Mouse (Mus musculus) gastrocnemius, postnatal 4 days (tissue): ENCODE measurements around the gene Asap3. TPM values are rescaled to one million over a fixed set of nuclear protein-coding genes. Genes with fewer than 3 reads are reported as not detected.

Experiments
- DNase-seq, 2 experiments: peaks; one replicate each; pipeline ENCODE4 v3.0.0; 2021 to 2022; ENCODE audit warnings: low spot score in 2 of 2, mixed read lengths in 2 of 2
- total RNA-seq, 2 experiments: library from RNA; stranded (reverse); gene quantifications; 2 replicates each; pipeline ENCODE4 v1.2.3; 2021

The Asap3 gene
- total RNA-seq, 2 experiments from 2014 or later, result 12.2 to 13.4 TPM

- DNase-seq, result peak; percentile 53 to 80
These were observed 25.5 kb upstream of the Asap3 start for GRCm38 (mm10) chr4:136180408-136181330.

- DNase-seq, result no peak
These were observed 24.8 kb upstream of the Asap3 start for GRCm38 (mm10) chr4:136181367-136181766.

GRCm38 (mm10) chr4:136185375-136185774 is 20.8 kb upstream of the Asap3 start:
- DNase-seq, result peak in 1 of 2 experiments; percentile 57

DNA sequence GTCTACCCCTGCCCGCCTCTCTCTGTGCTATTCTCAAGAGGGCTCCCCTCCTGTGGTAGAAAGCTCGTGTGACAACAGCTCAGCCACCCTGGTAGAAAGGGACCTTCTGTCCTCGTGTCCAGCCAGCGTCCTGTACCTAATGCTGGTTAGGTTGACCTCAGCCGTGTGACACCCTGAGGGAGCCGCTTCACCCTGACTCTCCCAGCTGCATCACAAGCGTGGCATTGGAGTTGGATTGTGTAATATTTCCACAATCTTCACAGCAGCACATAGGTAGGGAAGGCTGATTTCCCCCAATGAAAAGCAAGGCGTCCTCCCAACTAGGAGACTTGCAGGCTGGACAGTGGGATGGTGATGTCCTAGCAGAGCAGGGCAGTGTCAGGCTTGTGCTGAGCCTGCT is 19.9 kb upstream of the Asap3 start:
- no peak for DNase-seq

GRCm38 (mm10) chr4:136186739-136187472 is 19.3 kb upstream of the Asap3 start:
- no peak for DNase-seq

DNA sequence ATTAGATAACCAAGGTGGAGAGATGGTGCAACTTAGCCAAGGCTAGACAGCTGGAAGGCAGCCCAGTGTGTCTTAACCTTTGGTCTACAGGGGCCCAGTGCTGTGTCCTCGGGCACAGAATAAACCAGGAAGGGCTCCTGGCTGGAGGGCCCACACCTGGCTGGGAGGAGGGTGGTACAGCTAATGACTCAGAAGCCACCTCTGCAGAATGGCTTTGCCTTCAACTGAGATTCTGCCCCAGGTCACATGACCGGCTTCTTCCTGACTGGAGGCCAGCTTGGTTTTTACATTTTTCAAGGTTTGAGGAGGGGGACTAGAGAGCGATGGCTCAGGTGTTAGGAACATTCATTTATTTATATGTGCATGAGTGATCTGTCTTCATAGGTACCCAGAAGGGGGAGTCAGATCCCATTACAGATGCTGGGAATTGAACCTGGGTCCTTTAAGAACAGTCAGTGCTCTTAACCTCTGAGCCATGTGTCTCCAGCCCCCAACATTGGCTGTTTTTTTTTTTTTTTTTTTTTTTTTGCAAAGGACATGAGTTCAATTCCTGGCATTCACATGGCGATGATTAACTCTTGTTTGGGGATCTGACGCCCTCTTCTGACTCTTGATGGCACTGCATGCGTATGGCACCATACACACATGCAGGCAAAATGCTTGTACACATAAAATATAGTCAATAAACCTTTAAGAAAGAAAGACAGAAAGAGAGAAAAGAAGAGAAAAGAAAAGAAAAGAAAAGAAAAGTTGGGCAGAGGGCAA is 17.0 kb upstream of the Asap3 start:
- peak in 1 of 2 experiments; percentile 5 for DNase-seq

GRCm38 (mm10) chr4:136189912-136190311 is 16.3 kb upstream of the Asap3 start:
- DNase-seq, result no peak

DNA sequence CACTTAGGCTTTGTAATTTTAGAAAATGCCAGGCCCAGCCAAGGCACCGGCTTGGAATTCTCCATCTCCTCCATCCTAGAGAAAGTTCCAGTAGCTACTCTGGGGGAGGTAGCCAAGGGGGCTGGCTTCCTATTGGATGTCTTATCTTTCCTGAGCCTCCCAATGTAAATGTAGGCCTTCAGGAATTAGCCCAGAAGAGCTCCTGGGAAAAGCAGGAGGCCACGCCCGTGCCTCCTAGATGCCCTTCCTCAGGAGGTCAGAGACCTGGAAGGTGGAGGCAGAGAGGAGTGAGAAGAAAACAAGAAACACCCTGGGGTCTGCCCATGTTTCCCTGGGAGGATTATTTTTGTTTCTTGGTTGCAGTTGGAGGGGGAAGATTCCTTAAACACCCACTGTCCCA is 12.6 kb upstream of the Asap3 start:
- DNase-seq, result no peak

DNA sequence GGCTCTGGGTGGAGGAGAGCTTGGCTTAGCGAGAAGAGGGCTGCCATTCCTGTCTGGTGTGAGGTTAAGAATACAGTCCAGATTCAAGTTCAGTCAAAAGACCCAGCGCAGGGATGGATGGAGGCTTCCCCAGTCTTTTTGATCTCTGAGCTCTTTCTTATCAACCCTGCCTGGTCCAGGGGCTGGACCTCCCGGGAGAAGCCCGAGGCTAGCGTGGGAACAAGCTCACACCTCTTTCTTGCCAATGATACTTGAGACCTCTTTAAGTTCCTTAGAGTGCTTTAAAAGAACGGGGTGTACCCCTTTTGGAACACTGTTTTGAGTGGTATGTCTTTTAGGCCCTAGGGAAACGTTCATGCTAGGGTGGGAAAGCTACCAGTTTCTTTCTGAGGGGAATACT is 11.1 kb upstream of the Asap3 start:
- DNase-seq, result no peak

DNA sequence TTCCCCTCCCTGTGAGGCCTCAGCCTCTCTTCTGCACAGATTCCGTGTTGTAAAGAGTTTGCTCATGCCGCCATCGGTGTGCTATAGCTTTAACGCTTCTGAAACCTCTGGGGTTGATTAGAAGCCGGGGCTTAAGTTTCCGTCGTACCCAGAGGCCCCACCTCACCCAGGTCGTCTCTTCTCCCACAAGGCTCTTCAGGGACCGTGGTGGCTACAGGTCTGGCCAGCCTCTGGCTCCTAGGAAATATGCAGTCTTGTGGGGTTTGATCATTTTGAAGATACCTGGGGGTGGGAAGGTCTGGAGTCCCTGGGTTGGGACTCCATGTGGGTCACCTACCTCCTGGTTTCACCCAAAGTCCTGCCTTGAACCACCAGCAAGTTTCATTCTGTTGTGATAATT is 10.5 kb upstream of the Asap3 start:
- no peak for DNase-seq

DNA sequence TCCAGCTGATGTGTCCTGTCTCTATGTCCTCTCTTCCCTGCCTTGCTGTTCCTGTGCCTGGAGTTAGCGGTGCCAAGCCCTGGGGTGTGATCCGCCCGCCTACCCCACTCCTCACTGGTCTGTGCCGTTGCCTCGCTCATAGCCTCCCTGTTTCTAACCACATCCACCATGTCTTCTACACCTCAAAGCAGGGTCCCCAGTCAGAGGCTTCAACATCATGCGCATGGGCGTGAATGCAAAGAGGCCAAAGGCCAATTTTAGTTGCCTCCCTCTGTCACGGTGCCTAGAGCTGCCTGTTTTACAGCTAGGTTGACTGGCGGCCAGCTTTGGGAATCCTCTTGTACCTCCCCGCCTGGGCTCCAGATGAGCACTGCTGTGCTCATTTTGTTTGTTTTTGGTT is 10.0 kb upstream of the Asap3 start:
- no peak for DNase-seq

DNA sequence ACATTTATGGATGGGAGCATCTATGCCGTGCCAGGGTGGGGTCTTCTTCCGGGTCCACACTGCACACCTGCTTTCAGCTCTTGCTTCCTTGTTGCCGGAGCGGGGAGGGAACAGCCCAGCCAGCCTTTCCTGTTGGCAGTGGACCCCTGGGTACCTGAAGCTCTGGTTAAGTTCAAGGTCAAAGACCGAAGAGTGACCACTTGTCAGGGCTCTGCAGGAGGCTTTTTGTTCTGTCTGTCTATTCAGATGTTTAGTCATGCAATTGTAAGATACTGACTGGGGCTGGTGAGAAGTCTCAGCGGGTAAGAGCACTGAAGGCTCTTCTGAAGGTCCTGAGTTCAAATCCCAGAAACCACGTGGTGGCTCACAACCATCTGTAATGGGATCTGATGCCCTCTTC is 7.3 kb upstream of the Asap3 start:
- no peak for DNase-seq

GRCm38 (mm10) chr4:136199562-136200292 is 6.4 kb upstream of the Asap3 start:
- peak in 1 of 2 experiments; percentile 40 for DNase-seq

GRCm38 (mm10) chr4:136202509-136202908 is 3.7 kb upstream of the Asap3 start:
- peak; percentile 78 to 84 for DNase-seq

DNA sequence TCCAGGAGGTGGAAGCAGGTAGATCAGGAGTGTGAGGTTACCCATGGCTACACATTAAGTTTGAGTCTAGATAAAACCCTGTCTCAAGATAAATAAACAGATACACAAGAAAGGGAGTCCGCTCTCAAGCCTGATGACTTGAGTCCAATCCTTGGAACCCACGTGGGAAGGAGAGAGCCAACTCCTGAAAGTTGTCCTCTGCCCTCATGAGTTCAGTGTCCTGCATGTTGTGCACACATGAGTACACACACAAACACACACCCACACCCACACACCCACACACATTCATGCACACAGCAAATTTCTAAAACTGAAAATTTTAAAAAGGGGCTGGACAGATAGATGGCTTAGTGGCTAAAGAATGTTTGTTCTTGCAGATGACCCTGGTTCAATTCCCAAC is 1.4 kb upstream of the Asap3 start:
- no peak for DNase-seq

DNA sequence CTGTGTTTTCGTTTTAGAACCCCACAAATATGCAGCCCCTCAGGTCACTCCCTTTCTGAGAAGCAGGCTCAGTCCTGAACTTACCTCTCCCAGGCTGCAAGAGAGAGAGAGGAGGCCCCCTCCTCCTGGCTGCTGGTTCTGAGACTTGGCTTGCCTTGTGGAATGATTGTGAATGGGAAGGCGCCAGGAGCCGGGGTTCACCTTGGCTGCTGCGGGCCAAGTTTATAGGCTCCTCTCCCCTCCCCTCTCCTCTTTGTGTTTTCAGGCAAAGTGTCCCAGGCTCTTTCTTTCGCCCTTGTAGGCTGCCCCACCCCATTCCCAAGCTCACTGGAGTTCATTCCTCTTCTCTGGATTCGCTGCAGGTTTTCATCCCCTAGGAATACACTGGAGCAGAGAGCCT is 778 bp downstream of the Asap3 start:
- no peak for DNase-seq

- no peak for DNase-seq
These were observed 4.8 kb downstream of the Asap3 start for GRCm38 (mm10) chr4:136210931-136211330.

- DNase-seq, result peak in 1 of 2 experiments; percentile 41
These were observed 7.5 kb downstream of the Asap3 start for GRCm38 (mm10) chr4:136213629-136214028.

DNA sequence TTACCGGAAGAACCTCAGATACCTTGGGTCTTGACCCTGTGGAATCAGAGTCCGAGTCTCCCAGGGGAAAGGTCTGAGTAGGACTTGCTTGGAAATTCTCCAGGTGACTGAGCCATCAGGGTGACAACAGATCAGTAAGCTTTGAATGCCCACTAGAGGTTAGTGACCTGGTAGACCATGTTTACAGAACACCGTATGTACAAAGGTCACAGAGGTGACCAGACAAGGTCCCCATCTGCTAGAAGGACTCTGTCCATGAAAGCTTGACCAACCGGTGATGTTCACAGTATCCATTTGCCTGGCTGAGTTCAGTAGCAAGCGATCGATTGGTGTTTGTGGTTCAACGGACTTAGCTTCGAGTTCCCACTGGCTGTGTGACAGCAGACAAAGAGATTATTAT is 8.7 kb downstream of the Asap3 start:
- DNase-seq, result no peak

GRCm38 (mm10) chr4:136215576-136215975 is 9.4 kb downstream of the Asap3 start:
- DNase-seq, result no peak

- no peak for DNase-seq
These were observed 10.9 kb downstream of the Asap3 start for GRCm38 (mm10) chr4:136217063-136217462.
